Mouse (Mus musculus) testis, adult 2 months (tissue): ENCODE results near the gene Insm2.

Experiments used
- CTCF ChIP-seq: fragments of 200-500 bp; IDR thresholded peaks from 2 replicates; pipeline ENCODE4 v1.5.1; 2012; ENCODE audit warnings: low read depth, mild to moderate bottlenecking, inconsistent platforms, low read length, moderate library complexity; ENCODE audit not compliant: control insufficient read depth, insufficient read depth, insufficient replicate concordance
- POLR2A ChIP-seq: fragments of 200-500 bp; IDR thresholded peaks from 2 replicates; pipeline ENCODE4 v1.6.1; 2012; ENCODE audit warnings: low read depth, mild to moderate bottlenecking, inconsistent platforms, low read length, moderate library complexity; ENCODE audit not compliant: control insufficient read depth

- TF ChIP-seq CTCF (no peak), POLR2A (no peak)
Measured at GRCm38 (mm10) chr12:55600503-55600994, 1.3 kb downstream of the Insm2 start.
